Mouse (Mus musculus): ENCODE data around the gene Ap5m1.
"Not testable (repeated sequence)": the region's sequence is repeated elsewhere in the genome, so short reads cannot be mapped to it uniquely, and the experiment has no call there.

The Ap5m1 gene

GRCm38 (mm10) chr14:49065529-49066273, at the start of gene Ap5m1:
Gene Ap5m1 (plus strand): TSS chr14:49066097.
- DNase-seq (ENCODE audit: low read depth, low spot score) = no peak

GRCm38 (mm10) chr14:49019765-49020164, 46.1 kb upstream of the Ap5m1 start:
- no peak for DNase-seq (ENCODE audit: low read depth, low spot score)

- DNase-seq (ENCODE audit: low read depth, low spot score) = no peak
Measured at GRCm38 (mm10) chr14:49027040-49027778, 38.7 kb upstream of the Ap5m1 start.

- DNase-seq (ENCODE audit: low read depth, low spot score) = peak; percentile 14
Measured at GRCm38 (mm10) chr14:49027779-49028368, 38.0 kb upstream of the Ap5m1 start.

- no peak for DNase-seq (ENCODE audit: low read depth, low spot score)
Measured at GRCm38 (mm10) chr14:49028991-49029390, 36.9 kb upstream of the Ap5m1 start.

GRCm38 (mm10) chr14:49045610-49046009, 20.3 kb upstream of the Ap5m1 start:
- no peak for DNase-seq (ENCODE audit: low read depth, low spot score)

GRCm38 (mm10) chr14:49049492-49049891, 16.4 kb upstream of the Ap5m1 start:
- DNase-seq (ENCODE audit: low read depth, low spot score) = no peak

GRCm38 (mm10) chr14:49063838-49064237, 2.1 kb upstream of the Ap5m1 start:
- DNase-seq (ENCODE audit: low read depth, low spot score) = no peak

GRCm38 (mm10) chr14:49066274-49066823, 452 bp downstream of the Ap5m1 start, which contains the start of gene Exoc5:
Gene Exoc5 (minus strand): TSS chr14:49066653.
- peak; percentile 94 for DNase-seq (ENCODE audit: low read depth, low spot score)

- DNase-seq (ENCODE audit: low read depth, low spot score) = no peak
Measured at GRCm38 (mm10) chr14:49072837-49073236, 6.9 kb downstream of the Ap5m1 start.

GRCm38 (mm10) chr14:49073896-49074295, 8.0 kb downstream of the Ap5m1 start:
- no peak for DNase-seq (ENCODE audit: low read depth, low spot score)

GRCm38 (mm10) chr14:49074361-49074760, 8.5 kb downstream of the Ap5m1 start:
- no peak for DNase-seq (ENCODE audit: low read depth, low spot score)

GRCm38 (mm10) chr14:49078820-49079219, 12.9 kb downstream of the Ap5m1 start:
- no peak for DNase-seq (ENCODE audit: low read depth, low spot score)

- no peak for DNase-seq (ENCODE audit: low read depth, low spot score)
Measured at GRCm38 (mm10) chr14:49086522-49086921, 20.6 kb downstream of the Ap5m1 start.

- DNase-seq (ENCODE audit: low read depth, low spot score) = no peak
Measured at GRCm38 (mm10) chr14:49088155-49089048, 22.5 kb downstream of the Ap5m1 start.

- no peak for DNase-seq (ENCODE audit: low read depth, low spot score)
Measured at GRCm38 (mm10) chr14:49089461-49090058, 23.7 kb downstream of the Ap5m1 start.

GRCm38 (mm10) chr14:49090102-49090501, 24.2 kb downstream of the Ap5m1 start:
- no peak for DNase-seq (ENCODE audit: low read depth, low spot score)

- no peak for DNase-seq (ENCODE audit: low read depth, low spot score)
Measured at GRCm38 (mm10) chr14:49091277-49091676, 25.4 kb downstream of the Ap5m1 start.

GRCm38 (mm10) chr14:49091755-49092154, 25.9 kb downstream of the Ap5m1 start:
- DNase-seq (ENCODE audit: low read depth, low spot score) = not testable (repeated sequence)

GRCm38 (mm10) chr14:49118381-49118780, 52.5 kb downstream of the Ap5m1 start:
- peak; percentile 39 for DNase-seq (ENCODE audit: low read depth, low spot score)

GRCm38 (mm10) chr14:49121723-49122122, 55.8 kb downstream of the Ap5m1 start:
- no peak for DNase-seq (ENCODE audit: low read depth, low spot score)
